Mouse (Mus musculus) midbrain, postnatal 0 days (tissue): ENCODE results near the gene Gm1043. TPM values are rescaled to one million over a fixed set of nuclear protein-coding genes. Genes with fewer than 3 reads are reported as not detected.

Source experiments
- ATAC-seq: fragments of 200-750 bp; cut with Nextera tagmentation; 2 replicates; pipeline ENCODE4 v1.8.0; 2017; ENCODE audit warnings: moderate number of reproducible peaks, mild to moderate bottlenecking, moderate TSS enrichment, moderate library complexity; ENCODE audit not compliant: low FRiP score
- DNase-seq: peaks from one replicate; pipeline ENCODE4 v3.0.0-alpha.2; 2015; ENCODE audit warnings: low spot score
- H3K27ac ChIP-seq: fragments of 300-500 bp; sonication (generic); 2 replicates; pipeline ENCODE4 v1.5.1; 2014; ENCODE audit warnings: low read depth, mild to moderate bottlenecking, low read length, mixed read lengths
- H3K27me3 ChIP-seq: fragments of 300-500 bp; sonication (generic); 2 replicates; pipeline ENCODE4 v1.6.1; 2014; ENCODE audit warnings: low read length, control low read depth, mixed read lengths; ENCODE audit not compliant: insufficient read depth
- H3K36me3 ChIP-seq: fragments of 300-500 bp; sonication (generic); 2 replicates; pipeline ENCODE4 v1.6.1; 2014; ENCODE audit warnings: low read length, control low read depth, mixed read lengths; ENCODE audit not compliant: insufficient read depth
- H3K4me1 ChIP-seq: fragments of 300-500 bp; sonication (generic); 2 replicates; pipeline ENCODE4 v1.6.1; 2014; ENCODE audit warnings: mild to moderate bottlenecking, control low read depth, antibody characterized with exemption, low read length, mixed read lengths; ENCODE audit not compliant: insufficient read depth
- H3K4me2 ChIP-seq: fragments of 300-500 bp; sonication (generic); 2 replicates; pipeline ENCODE4 v1.6.1; 2014; ENCODE audit warnings: low read depth, mild to moderate bottlenecking, low read length, mixed read lengths; ENCODE audit not compliant: poor library complexity, severe bottlenecking
- H3K4me3 ChIP-seq: fragments of 300-500 bp; sonication (generic); 2 replicates; pipeline ENCODE4 v1.5.1; 2014; ENCODE audit warnings: low read depth, mild to moderate bottlenecking, low read length, moderate library complexity
- H3K9ac ChIP-seq: fragments of 300-500 bp; sonication (generic); replicated peaks from 2 replicates; pipeline ENCODE4 v1.6.1; 2014; ENCODE audit warnings: mild to moderate bottlenecking, low read length, moderate library complexity, mixed read lengths; ENCODE audit not compliant: poor library complexity, severe bottlenecking
- H3K9me3 ChIP-seq: fragments of 300-500 bp; sonication (generic); 2 replicates; pipeline ENCODE4 v1.6.1; 2016; ENCODE audit warnings: low read length, control low read depth
- CTCF ChIP-seq: IDR thresholded peaks from 2 replicates; pipeline ENCODE4 v1.5.1; 2016; ENCODE audit warnings: antibody characterized with exemption, mild to moderate bottlenecking
- WGBS: fragments of 180-500 bp; shearing (Covaris S2); extraction: QIAGEN DNeasy Blood & Tissue Kit; methylation state at CpG from one replicate; pipeline ENCODE4 v1.1.7; 2014; 5-methylcytosine and 5-hydroxymethylcytosine counted together
- polyA plus RNA-seq: library from polyadenylated mRNA; unstranded; fragments of >200 nt; fragmentation: Nextera tagmentation; extraction: Ambion mirVana; gene quantifications from 2 replicates; pipeline ENCODE4 v1.2.1, GENCODE M21; 2015
- total RNA-seq: library from RNA; depleted of rRNA; stranded (reverse); fragments of >200 nt; gene quantifications from 2 replicates; pipeline ENCODE4 v1.2.3, GENCODE M21; 2014

The Gm1043 gene
- total and polyA plus RNA-seq, 2 experiments from 2014 or later = 1.6 to 19.4 TPM

GRCm38 (mm10) chr5:37227956-37228680 lies 142.9 kb downstream of the Gm1043 start:
- H3K27ac ChIP-seq = no peak overlapping the region
- H3K27me3 ChIP-seq = no peaks in the 10 kb centered on the region
- DNase-seq (peak; percentile 40), ATAC-seq (no peak)
- H3K9ac ChIP-seq = no peak overlapping the region
- H3K36me3 ChIP-seq = 0 out of 2 replicates have a peak, but pooled peaks cover 5% of the 10 kb centered on the region
- TF ChIP-seq CTCF = no peak
- no peak overlapping the region for H3K4me2 ChIP-seq
- H3K4me3 ChIP-seq = no peak overlapping the region
- H3K9me3 ChIP-seq = no peaks in the 10 kb centered on the region
- H3K4me1 ChIP-seq = no peaks in the 10 kb centered on the region
- 61% methylated on average over 6 of the region's 6 CpGs for whole genome bisulfite sequencing

- Histone ChIP-seq H3K27ac (no peak overlapping the region), H3K4me2 (no peak overlapping the region), H3K9ac (no peak overlapping the region), H3K4me3 (no peak overlapping the region), H3K36me3 (0 out of 2 replicates have a peak, but pooled peaks cover 5% of the 10 kb centered on the region), H3K27me3 (no peaks in the 10 kb centered on the region), H3K4me1 (no peaks in the 10 kb centered on the region), H3K9me3 (no peaks in the 10 kb centered on the region)
- WGBS = 74% methylated on average over 7 of the region's 7 CpGs
- ATAC-seq = no peak
- no peak for TF ChIP-seq CTCF
- no peak for DNase-seq
Observed at GRCm38 (mm10) chr5:37228894-37229293, 143.7 kb downstream of the Gm1043 start.

DNA sequence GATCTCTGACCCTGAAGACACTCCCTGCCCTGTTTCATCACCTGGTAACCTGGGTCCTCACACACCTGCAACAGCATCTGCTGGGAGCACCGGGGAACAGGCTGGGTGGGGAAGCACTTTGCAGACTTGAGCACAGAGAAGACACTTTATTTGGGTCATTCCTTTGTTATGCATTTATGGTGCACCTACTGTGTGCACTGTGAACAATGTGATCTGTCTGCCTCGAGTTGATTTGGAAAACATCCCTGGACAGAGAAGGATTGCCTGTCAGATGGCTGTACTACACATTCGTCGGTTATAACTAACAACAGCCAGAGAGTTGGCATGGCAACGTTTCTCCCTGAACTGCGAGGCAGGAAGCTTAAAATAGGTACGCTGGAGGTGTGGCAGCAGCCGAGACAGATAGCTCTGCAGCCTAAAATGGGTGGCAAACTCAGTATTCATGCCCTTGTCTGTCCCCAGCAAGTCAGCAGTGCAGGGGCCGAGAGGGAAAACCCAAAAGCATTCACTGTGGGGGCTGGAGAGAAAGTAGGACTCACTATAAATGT lies 147.9 kb downstream of the Gm1043 start:
- Histone ChIP-seq H3K27me3 (no peaks in the 10 kb centered on the region), H3K27ac (peak overlapping the region; percentile 13), H3K4me1 (no peaks in the 10 kb centered on the region), H3K4me3 (no peak overlapping the region), H3K9me3 (no peaks in the 10 kb centered on the region), H3K36me3 (0 out of 2 replicates have a peak, but pooled peaks cover 5% of the 10 kb centered on the region), H3K4me2 (no peak overlapping the region; the same call in 1 of the 2 replicates), H3K9ac (no peak overlapping the region)
- peak; percentile 52 for DNase-seq
- TF ChIP-seq CTCF = no peak
- 38% methylated on average over 9 of the region's 9 CpGs for WGBS
- ATAC-seq = no peak

DNA sequence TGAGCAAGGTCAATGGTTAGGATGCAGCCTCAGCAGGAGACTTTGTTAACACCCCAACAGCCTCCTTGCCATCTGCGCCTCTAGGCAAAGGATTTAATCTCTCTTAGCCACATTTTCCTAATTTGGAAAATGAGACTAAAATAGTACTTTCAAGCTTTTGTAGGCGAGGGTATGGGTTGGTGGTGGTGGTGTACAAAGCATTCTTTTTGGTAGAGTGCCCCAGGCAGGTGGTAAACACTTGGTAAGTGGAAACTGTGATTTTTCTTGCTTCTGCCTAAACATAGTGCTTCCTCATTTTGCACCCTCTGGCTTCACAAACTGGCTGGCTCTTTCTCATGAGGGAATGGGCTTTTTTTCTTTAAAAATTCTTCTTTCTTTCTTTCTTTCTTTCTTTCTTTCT lies 153.5 kb downstream of the Gm1043 start:
- H3K4me3 ChIP-seq = no peak overlapping the region
- WGBS = 41% methylated on average over 2 of the region's 2 CpGs

DNA sequence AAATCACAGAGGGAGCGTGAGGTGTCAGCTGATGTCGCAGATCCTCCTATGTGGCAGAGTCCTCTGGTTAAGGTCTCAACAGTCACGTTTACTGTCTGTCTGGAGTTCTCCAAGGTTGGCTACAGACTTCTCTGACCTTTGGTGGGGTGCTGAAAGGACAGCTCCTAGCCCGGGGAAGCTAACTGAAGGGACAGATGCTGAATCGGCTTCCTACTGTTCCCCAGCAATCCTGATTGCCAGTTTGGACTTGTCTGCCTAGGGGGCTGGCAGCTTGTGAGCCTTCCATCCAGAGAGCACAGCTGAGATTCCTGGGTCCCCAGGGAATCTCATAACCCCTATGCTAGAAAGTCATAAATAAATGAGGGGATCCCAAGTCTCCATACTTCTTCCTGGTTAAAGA lies 155.4 kb downstream of the Gm1043 start:
- Histone ChIP-seq H3K4me2 (no peak overlapping the region), H3K27me3 (no peaks in the 10 kb centered on the region), H3K27ac (0 out of 2 replicates have a peak overlapping the region, but pooled peaks have one; percentile 97), H3K9me3 (no peaks in the 10 kb centered on the region), H3K4me3 (no peak overlapping the region), H3K36me3 (no peaks in the 10 kb centered on the region), H3K4me1 (peaks cover 8% of the 10 kb centered on the region; the same call in 1 of the 2 replicates), H3K9ac (no peak overlapping the region)
- peak; percentile 47 for DNase-seq
- TF ChIP-seq CTCF = no peak
- no peak for ATAC-seq
- WGBS = 8% methylated on average over 5 of the region's 5 CpGs

More for the DNA sequence above, 153.5 kb downstream of the Gm1043 start:
- TF ChIP-seq CTCF = no peak
- DNase-seq (no peak), ATAC-seq (no peak)
- H3K27ac ChIP-seq = no peak overlapping the region
- H3K27me3 ChIP-seq = no peaks in the 10 kb centered on the region
- H3K4me1 ChIP-seq = 0 out of 2 replicates have a peak, but pooled peaks cover 2% of the 10 kb centered on the region
- H3K4me2 ChIP-seq = no peak overlapping the region
- no peaks in the 10 kb centered on the region for H3K36me3 ChIP-seq
- H3K9me3 ChIP-seq = no peaks in the 10 kb centered on the region
- H3K9ac ChIP-seq = no peak overlapping the region

DNA sequence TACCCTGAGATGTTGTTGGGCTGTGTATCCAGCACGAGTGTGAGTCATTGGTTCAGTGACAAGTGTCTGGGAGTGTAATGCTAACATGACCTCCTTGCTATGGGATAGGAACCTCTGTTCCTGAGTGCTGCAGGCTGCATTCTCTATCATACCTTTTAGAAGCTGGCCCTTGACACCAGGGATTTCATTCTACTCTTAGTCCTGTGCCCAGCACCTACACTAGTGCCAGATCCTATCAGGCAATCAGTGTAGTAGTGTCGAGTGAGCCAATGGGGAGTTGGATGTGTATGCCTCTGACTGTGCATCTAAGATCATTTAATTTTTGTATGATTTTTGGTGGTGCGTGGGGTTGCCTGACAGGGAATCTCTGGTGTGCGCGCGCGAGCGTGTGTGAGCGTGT lies 156.1 kb downstream of the Gm1043 start:
- no peak for TF ChIP-seq CTCF
- Histone ChIP-seq H3K4me1 (peaks cover 8% of the 10 kb centered on the region; the same call in 1 of the 2 replicates), H3K4me3 (peak overlapping the region; percentile 90), H3K4me2 (peak overlapping the region; percentile 85), H3K9ac (peak overlapping the region; percentile 96), H3K27me3 (no peaks in the 10 kb centered on the region), H3K36me3 (no peaks in the 10 kb centered on the region), H3K9me3 (no peaks in the 10 kb centered on the region), H3K27ac (peak overlapping the region; percentile 97)
- DNase-seq = no peak
- WGBS = 7% methylated on average over 9 of the region's 9 CpGs
- ATAC-seq = 0 out of 2 replicates have a peak, but pooled peaks have one; percentile 1
